Mouse (Mus musculus) testis, adult 2 months (tissue): ENCODE results near the gene Samd4. TPM values are rescaled to one million over a fixed set of nuclear protein-coding genes. Genes with fewer than 3 reads are reported as not detected.

ENCODE experiments used
- H3K27ac ChIP-seq: fragments of 200-500 bp; 2 replicates; pipeline ENCODE4 v1.5.1; 2012; ENCODE audit warnings: low read depth, low read length; ENCODE audit not compliant: control insufficient read depth, insufficient read depth
- H3K27me3 ChIP-seq: fragments of 200-500 bp; 2 replicates; pipeline ENCODE4 v1.6.1; 2012; ENCODE audit warnings: mild to moderate bottlenecking, low read length, moderate library complexity; ENCODE audit not compliant: control insufficient read depth, insufficient read depth
- H3K36me3 ChIP-seq: fragments of 200-500 bp; 2 replicates; pipeline ENCODE4 v1.6.1; 2012; ENCODE audit warnings: mild to moderate bottlenecking, low read length; ENCODE audit not compliant: control insufficient read depth, insufficient read depth
- H3K4me1 ChIP-seq: fragments of 200-500 bp; 2 replicates; pipeline ENCODE4 v1.6.1; 2012; ENCODE audit warnings: low read length; ENCODE audit not compliant: control insufficient read depth, insufficient read depth
- H3K4me3 ChIP-seq: fragments of 200-500 bp; 2 replicates; pipeline ENCODE4 v1.5.1; 2012; ENCODE audit warnings: low read depth, mild to moderate bottlenecking, low read length, moderate library complexity, mixed read lengths; ENCODE audit not compliant: control insufficient read depth
- CTCF ChIP-seq: fragments of 200-500 bp; IDR thresholded peaks from 2 replicates; pipeline ENCODE4 v1.5.1; 2012; ENCODE audit warnings: low read depth, mild to moderate bottlenecking, inconsistent platforms, low read length, moderate library complexity; ENCODE audit not compliant: control insufficient read depth, insufficient read depth, insufficient replicate concordance
- POLR2A ChIP-seq: fragments of 200-500 bp; IDR thresholded peaks from 2 replicates; pipeline ENCODE4 v1.6.1; 2012; ENCODE audit warnings: low read depth, mild to moderate bottlenecking, inconsistent platforms, low read length, moderate library complexity; ENCODE audit not compliant: control insufficient read depth
- polyA plus RNA-seq: library from polyadenylated mRNA; depleted of rRNA; stranded (reverse); fragments of >200 nt; gene quantifications from 2 replicates; pipeline ENCODE4 v1.2.3, GENCODE M21; 2012

Gene Samd4
- polyA plus RNA-seq, 1 experiment = 693 TPM

DNA sequence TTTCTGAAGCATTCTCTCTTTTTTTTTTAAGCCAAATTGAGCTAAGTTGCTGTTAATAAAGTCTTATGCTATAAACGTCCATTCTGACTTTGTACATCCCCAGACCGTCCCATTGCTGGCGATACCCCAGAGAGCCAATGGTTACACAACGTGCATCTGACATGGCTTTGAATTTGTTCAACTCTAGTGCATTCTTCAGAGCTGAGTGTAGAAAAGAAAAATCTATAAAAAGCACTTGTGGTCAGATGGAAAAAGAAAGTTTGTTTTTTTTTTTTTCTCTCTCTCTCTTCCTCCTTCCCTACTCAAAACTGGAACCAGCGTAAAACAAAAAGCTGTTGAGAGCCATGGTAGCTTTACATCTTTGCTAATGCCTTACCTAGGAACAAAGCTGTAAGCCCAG is 41.8 kb downstream of the Samd4 start:
- TF ChIP-seq POLR2A = no peak
- TF ChIP-seq CTCF = no peak

DNA sequence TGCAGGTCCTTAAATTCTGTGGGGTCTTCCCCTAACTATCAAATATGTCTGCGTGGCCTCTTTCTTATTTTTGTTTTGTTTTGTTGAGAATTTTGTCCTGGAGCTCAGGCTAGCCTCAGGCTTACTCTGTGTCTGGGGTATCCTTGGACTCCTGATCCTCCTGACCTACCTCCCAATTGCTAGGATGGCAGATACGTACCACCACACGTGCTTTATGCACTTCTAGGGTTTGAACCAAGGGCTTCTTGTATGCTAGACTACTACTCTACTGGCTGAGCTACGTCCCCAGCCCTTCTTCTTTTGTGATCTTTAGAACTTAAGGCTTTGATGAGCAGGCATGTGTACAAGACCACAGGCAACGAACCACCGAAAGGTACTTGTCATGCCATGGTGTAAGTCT is 45.9 kb downstream of the Samd4 start:
- Histone ChIP-seq H3K27ac (no peak overlapping the region), H3K4me3 (no peak overlapping the region), H3K4me1 (peaks cover 2% of the 10 kb centered on the region; the same call in 1 of the 2 replicates), H3K27me3 (no peaks in the 10 kb centered on the region), H3K36me3 (no peaks in the 10 kb centered on the region)
- TF ChIP-seq CTCF (no peak), POLR2A (no peak)

More for the DNA sequence above, 41.8 kb downstream of the Samd4 start:
- H3K36me3 ChIP-seq = no peaks in the 10 kb centered on the region
- H3K27ac ChIP-seq = no peak overlapping the region
- no peaks in the 10 kb centered on the region for H3K27me3 ChIP-seq
- no peak overlapping the region for H3K4me3 ChIP-seq
- no peaks in the 10 kb centered on the region for H3K4me1 ChIP-seq

DNA sequence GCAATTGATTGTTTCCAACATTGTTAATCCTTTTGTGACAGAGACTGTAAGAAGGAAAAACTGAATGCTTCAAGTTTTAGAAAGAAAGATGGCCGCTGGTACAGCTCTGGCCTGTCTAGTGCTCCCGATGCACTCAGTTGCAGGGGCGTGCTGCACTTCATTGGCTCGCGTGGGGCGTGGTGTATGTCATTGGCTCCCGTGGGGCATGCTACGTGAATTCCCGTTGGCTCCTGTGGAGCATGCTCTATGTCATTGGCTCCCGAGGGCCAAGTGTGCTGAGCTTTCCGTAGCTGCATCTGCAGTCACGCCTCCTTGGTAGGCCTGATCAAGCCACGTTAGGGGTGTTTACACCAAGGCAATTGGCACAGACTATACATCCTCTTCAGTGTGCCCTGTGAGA is 49.5 kb downstream of the Samd4 start:
- Histone ChIP-seq H3K27me3 (no peaks in the 10 kb centered on the region), H3K4me3 (peak overlapping the region; percentile 41), H3K36me3 (no peaks in the 10 kb centered on the region), H3K4me1 (peaks cover 2% of the 10 kb centered on the region; the same call in 1 of the 2 replicates), H3K27ac (0 out of 2 replicates have a peak overlapping the region, but pooled peaks have one; percentile 13)
- TF ChIP-seq CTCF (no peak), POLR2A (peak; percentile 32; the same call in 1 of the 2 replicates)

DNA sequence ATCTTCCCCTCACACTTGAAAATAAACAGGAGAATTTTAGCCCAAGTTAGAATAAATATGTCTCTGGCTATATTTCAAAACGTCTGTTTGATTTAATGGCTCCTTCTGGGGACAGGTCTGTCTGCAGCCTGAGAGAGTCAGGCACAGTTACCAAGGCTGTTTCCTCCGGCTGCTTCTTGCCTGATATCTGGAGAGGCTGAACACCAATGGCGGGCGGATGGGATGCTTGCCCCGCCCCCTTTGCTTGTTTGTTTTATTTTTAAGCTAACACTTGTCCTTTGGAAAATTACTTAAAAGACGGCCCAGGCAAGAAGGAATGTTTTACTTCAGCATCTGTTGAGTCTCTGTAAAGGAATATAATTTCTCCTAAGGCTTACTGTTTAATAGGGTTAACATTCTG is 50.1 kb downstream of the Samd4 start:
- Histone ChIP-seq H3K4me1 (peaks cover 2% of the 10 kb centered on the region; the same call in 1 of the 2 replicates), H3K36me3 (no peaks in the 10 kb centered on the region), H3K27me3 (no peaks in the 10 kb centered on the region), H3K4me3 (no peak overlapping the region), H3K27ac (no peak overlapping the region)
- TF ChIP-seq CTCF (no peak), POLR2A (no peak)

DNA sequence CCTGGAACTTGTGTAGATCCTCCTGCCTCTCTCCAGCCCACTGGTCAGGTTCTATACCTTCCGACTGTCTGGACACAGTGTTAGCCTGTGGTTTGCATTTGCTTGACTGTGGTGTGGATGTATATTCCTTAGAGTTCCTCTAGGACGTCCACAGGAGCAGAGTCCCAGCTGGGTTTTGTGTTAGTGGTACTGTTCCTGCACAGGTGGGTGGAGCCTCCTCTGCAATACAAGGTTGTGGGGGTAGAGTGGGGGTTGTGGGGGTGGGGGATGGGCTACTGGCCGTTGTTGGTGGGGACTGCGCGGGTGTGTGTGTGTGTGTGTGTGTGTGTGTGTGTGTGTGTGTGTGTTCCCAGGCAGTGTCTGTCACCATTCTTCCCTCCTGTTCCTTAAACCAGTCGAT is 58.4 kb downstream of the Samd4 start:
- no peaks in the 10 kb centered on the region for H3K36me3 ChIP-seq
- H3K4me1 ChIP-seq = peaks cover 7% of the 10 kb centered on the region
- H3K4me3 ChIP-seq = no peak overlapping the region
- H3K27me3 ChIP-seq = no peaks in the 10 kb centered on the region
- TF ChIP-seq CTCF = no peak
- no peak for TF ChIP-seq POLR2A
- H3K27ac ChIP-seq = no peak overlapping the region

DNA sequence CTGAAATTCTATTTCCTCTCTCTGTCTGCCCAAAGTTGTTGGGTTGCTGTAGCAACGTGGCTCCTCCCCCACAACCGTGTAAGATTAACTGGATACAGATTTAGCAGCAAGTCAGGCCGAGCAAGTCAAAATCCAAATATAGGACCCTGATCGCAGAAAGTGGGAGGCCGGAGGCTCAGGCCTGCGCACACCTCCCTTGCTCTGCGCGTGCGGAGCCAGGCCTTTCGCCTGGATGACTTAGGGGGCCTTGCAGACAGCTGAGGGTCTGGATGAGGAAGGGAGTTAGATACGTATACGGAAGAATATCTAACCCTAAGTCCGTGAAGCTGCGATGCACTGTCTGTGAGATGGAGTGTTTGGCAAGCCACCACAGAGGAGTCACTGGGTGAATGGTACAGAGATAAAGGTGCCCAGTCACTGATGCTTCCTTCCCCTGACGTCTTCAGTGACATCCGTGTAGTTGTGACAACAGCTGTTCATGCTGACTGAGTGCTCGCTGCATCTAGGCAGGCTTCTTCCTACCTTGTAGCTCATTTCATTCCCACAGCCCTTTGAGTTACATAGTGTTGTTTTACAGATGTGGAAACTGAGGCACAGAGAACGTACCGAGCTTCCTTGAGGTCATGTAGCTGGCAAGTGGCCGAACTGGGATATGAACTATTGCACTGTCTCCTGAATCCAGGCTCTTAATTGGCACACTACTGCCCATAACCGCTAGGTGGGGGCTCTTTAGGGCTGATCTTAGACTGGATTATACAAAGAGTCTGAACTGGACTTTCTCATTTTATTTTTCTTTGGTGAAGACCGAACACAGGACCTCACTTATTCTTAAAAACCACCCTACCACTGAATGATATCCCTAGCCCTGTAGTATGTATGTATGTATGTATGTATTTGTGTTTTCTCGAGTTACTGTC is 59.5 kb downstream of the Samd4 start:
- H3K27me3 ChIP-seq = no peaks in the 10 kb centered on the region
- peaks cover 7% of the 10 kb centered on the region for H3K4me1 ChIP-seq
- no peaks in the 10 kb centered on the region for H3K36me3 ChIP-seq
- H3K27ac ChIP-seq = no peak overlapping the region
- no peak overlapping the region for H3K4me3 ChIP-seq
- TF ChIP-seq POLR2A (no peak), CTCF (no peak)

DNA sequence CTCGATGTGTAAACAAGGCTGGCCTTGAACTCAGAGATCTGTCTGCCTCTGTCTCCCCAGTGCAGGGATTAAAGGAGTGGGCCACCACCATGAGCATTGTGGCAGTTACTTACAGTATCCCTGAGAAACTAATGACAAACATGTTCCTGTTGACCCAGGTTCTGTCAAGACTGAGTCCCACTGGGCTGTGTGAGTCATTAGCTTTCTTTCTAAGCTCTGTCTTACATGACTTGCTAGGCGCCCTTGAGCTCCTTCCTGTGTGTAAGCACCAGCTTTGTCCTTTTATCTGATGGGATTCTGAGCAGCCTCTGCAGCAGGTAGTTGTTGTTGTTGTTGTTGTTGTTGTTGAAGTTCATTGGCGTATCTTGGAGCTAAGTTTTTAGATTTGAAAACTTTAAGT is 61.8 kb downstream of the Samd4 start:
- TF ChIP-seq POLR2A (no peak), CTCF (no peak)
- Histone ChIP-seq H3K4me3 (no peak overlapping the region), H3K36me3 (no peaks in the 10 kb centered on the region)

More for the DNA sequence above, 61.8 kb downstream of the Samd4 start:
- Histone ChIP-seq H3K4me1 (peaks cover 7% of the 10 kb centered on the region), H3K27ac (no peak overlapping the region), H3K27me3 (no peaks in the 10 kb centered on the region)
